Mouse (Mus musculus): ENCODE results near the gene Kcnq2.

- TF ChIP-seq MAZ (IDR thresholded peaks at IDR 0.05; ENCODE audit: low read depth, low read length) (no peak), ZKSCAN1 (IDR thresholded peaks at IDR 0.05; ENCODE audit: borderline replicate concordance, low read depth, low read length) (no peak), E2F4 (IDR thresholded peaks at IDR 0.05; ENCODE audit: insufficient replicate concordance, low read depth, low read length) (no peak), MEF2A (IDR thresholded peaks at IDR 0.05; ENCODE audit: borderline replicate concordance, low read depth, low read length) (no peak), CTCF (conservative IDR thresholded peaks at IDR 0.05 in 1 of 2, IDR thresholded peaks at IDR 0.05 in 1 of 2; ENCODE audit: low read depth in 2 of 2, low read length in 2 of 2) (no peak), POLR2A (IDR thresholded peaks at IDR 0.05; ENCODE audit: low read depth, low read length) (no peak), ZC3H11A (IDR thresholded peaks at IDR 0.05; ENCODE audit: low read depth, low read length) (no peak), NRF1 (IDR thresholded peaks at IDR 0.05; ENCODE audit: low read depth, low read length) (no peak), GABPA (IDR thresholded peaks at IDR 0.05; ENCODE audit: insufficient replicate concordance, low read depth, low read length) (no peak), USF1 (IDR thresholded peaks at IDR 0.05; ENCODE audit: low read depth, low read length) (no peak), SIN3A (IDR thresholded peaks at IDR 0.05; ENCODE audit: low read length) (no peak), HCFC1 (IDR thresholded peaks at IDR 0.05; ENCODE audit: low read depth, low read length) (no peak), MAX (IDR thresholded peaks at IDR 0.05; ENCODE audit: low read length) (no peak), EP300 (IDR thresholded peaks at IDR 0.05; ENCODE audit: low read length) (no peak)
Measured at GRCm38 (mm10) chr2:181154831-181155415, 19.8 kb upstream of the Kcnq2 start.

All from CH12.LX (cell line).